Mouse (Mus musculus) embryonic fibroblast, embryonic 13.5 days (primary cell): ENCODE results near the gene Ncapg2.

ENCODE experiments used
- CTCF ChIP-seq: IDR thresholded peaks from 2 replicates; pipeline ENCODE4 v1.5.1; 2011; ENCODE audit warnings: mild to moderate bottlenecking, control low read depth, low read length, moderate library complexity, borderline replicate concordance; ENCODE audit not compliant: insufficient read depth
- POLR2A ChIP-seq: IDR thresholded peaks from 2 replicates; pipeline ENCODE4 v1.6.1; 2011; ENCODE audit warnings: low read depth, mild to moderate bottlenecking, control low read depth, low read length, moderate library complexity

DNA sequence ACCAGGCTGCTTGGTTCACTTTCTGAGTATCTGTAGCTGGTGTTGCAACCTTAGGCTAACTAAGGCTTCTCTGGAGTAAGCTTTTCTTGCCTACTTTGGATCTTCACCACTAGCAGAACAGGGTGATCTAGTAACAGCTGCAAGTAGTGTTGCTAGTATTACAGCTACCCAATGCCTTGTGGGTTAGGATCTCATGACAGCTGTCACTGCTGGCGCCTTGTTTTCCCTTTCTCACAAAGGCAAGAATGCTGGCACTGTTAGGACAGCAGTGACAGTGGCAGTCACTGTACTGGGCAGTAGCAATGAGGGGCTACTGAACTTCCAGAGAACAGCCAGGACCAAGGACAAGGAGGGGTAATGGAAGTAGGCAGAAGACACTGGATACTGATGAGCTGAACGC, 9.9 kb upstream of the Ncapg2 start:
- no peak for TF ChIP-seq CTCF
- no peak for TF ChIP-seq POLR2A
